ENCODE assay signal across 41 mouse cellular contexts in the genomic region with DNA sequence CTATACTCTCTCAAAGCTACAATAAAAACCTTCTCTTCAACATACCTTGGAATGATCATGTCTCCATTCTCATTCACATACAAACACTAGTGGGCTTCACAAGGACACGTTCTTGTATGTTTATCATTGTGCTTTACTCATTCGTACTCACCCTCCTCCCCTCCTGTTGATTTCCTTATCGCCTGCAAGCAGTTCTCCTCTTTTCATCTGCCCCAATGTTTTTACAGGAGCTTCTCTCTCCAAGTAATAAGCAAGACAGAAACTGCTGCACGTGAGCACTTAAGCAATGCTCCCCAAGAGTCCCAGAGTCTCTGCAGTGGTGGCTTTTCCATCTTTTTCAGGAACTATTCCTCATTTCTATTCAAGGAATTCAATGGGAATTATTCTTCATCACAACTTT. TPM values are rescaled to one million over a fixed set of nuclear protein-coding genes. Genes with fewer than 3 reads are reported as not detected.
"Had no signal": no experiment of that assay in that cellular context is flagged by ENCODE, and none has a peak within 500 bp of the region (broad histone marks: within the 10 kb centered on the region; RNA-seq: fewer than 3 reads in every experiment).

No protein-coding gene starts in this region.

- H3K4me2 ChIP-seq: heart, embryonic 11.5 days; heart, embryonic 13.5 days; heart, embryonic 15.5 days; hindbrain, embryonic 13.5 days; hindbrain, embryonic 15.5 days; limb, embryonic 13.5 days; limb, embryonic 15.5 days had no signal

- DNase-seq: gastrocnemius, postnatal 14 days; gastrocnemius, postnatal 36 days; heart, adult 11 months; heart, adult 2 months; heart, postnatal 14 days; heart, postnatal 36 days; kidney, adult 18-20 months; kidney, adult 8-10 months; kidney, postnatal 10 days; kidney, postnatal 25 days; kidney, postnatal 4 days; left cerebral cortex, postnatal 4 days; lung, adult 18-20 months had no signal

- H3K36me3 ChIP-seq: heart, embryonic 13.5 days; heart, embryonic 15.5 days; hindbrain, embryonic 13.5 days; hindbrain, embryonic 15.5 days; limb, embryonic 13.5 days; limb, embryonic 15.5 days had no signal

- H3K27ac ChIP-seq: heart, adult 2 months; heart, embryonic 13.5 days; heart, embryonic 15.5 days; hindbrain, embryonic 13.5 days; hindbrain, embryonic 15.5 days; hindbrain, postnatal 0 days; layer of hippocampus, adult 2 months; limb, embryonic 13.5 days; limb, embryonic 15.5 days; liver, embryonic 14.5 days had no signal

- H3K9ac ChIP-seq: heart, embryonic 13.5 days; heart, embryonic 15.5 days; hindbrain, embryonic 13.5 days; hindbrain, embryonic 15.5 days; limb, embryonic 13.5 days; limb, embryonic 15.5 days; liver, embryonic 14.5 days had no signal

- H3K9me3 ChIP-seq: heart, embryonic 13.5 days; heart, embryonic 15.5 days; hindbrain, embryonic 13.5 days; hindbrain, embryonic 15.5 days; limb, embryonic 13.5 days; limb, embryonic 15.5 days had no signal

- H3K4me1 ChIP-seq: heart, embryonic 13.5 days; heart, embryonic 15.5 days; hindbrain, embryonic 13.5 days; hindbrain, embryonic 15.5 days; limb, embryonic 13.5 days; limb, embryonic 15.5 days had no signal

- H3K27me3 ChIP-seq: heart, embryonic 13.5 days; heart, embryonic 15.5 days; hindbrain, embryonic 13.5 days; hindbrain, embryonic 15.5 days; limb, embryonic 13.5 days; limb, embryonic 15.5 days had no signal

- ATAC-seq: hindbrain, postnatal 0 days; intestine, embryonic 16.5 days had no signal

- H3K4me3 ChIP-seq: heart, adult 2 months; heart, embryonic 13.5 days; heart, embryonic 15.5 days; hindbrain, embryonic 13.5 days; hindbrain, embryonic 15.5 days; layer of hippocampus, adult 2 months; limb, embryonic 13.5 days; limb, embryonic 15.5 days had no signal

RNA-seq across cellular contexts. Expression of gene Gm17332, which starts 47.7 kb away (rescaled TPM):
- total RNA-seq: gastrocnemius, adult 18-20 months; gastrocnemius, adult 8-10 months; gastrocnemius, postnatal 14 days; gastrocnemius, postnatal 36 days; heart, adult 2 months; heart, postnatal 14 days; heart, postnatal 36 days; hematopoietic stem cell, adult 5-6 weeks; hindbrain, postnatal 0 days; layer of hippocampus, adult 2 months; layer of hippocampus, postnatal 10 days; layer of hippocampus, postnatal 25 days; left cerebral cortex, adult 18-20 months; left cerebral cortex, adult 8-10 months; left cerebral cortex, postnatal 10 days; left cerebral cortex, postnatal 25 days; left cerebral cortex, postnatal 4 days had no signal
- polyA plus RNA-seq: gonadal fat pad, adult 2 months; heart, adult 2 months; heart, embryonic 11.5 days; heart, embryonic 13.5 days; heart, embryonic 15.5 days; heart, postnatal 0 days; hindbrain, embryonic 11.5 days; hindbrain, embryonic 13.5 days; hindbrain, embryonic 15.5 days; hindbrain, postnatal 0 days; intestine, embryonic 14.5 days; intestine, embryonic 16.5 days; kidney, embryonic 14.5 days; kidney, embryonic 16.5 days; limb, embryonic 11.5 days; limb, embryonic 13.5 days; limb, embryonic 15.5 days; liver, embryonic 14.5 days; liver, embryonic 16.5 days had no signal
